Mouse (Mus musculus) MEL (cell line): ENCODE measurements around the gene Acoxl. TPM values are rescaled to one million over a fixed set of nuclear protein-coding genes. Genes with fewer than 3 reads are reported as not detected.

Source experiments
- DNase-seq: peaks from one replicate; pipeline ENCODE4 v3.0.0; 2011; ENCODE audit warnings: low read depth, low spot score
- H3K27ac ChIP-seq: 2 replicates; pipeline ENCODE4 v1.5.1; 2012; ENCODE audit warnings: low read depth, mild to moderate bottlenecking, control low read depth, low read length, moderate library complexity; ENCODE audit not compliant: control insufficient read depth
- H3K27me3 ChIP-seq, 2 experiments: fragments of 150-350 bp in 1 of 2; sonication (generic) in 1 of 2; 2 replicates each; pipeline ENCODE4 v1.6.1; 2012; ENCODE audit warnings: low read length in 2 of 2, mild to moderate bottlenecking in 2 of 2, improper control_type of control experiment in 1 of 2, moderate library complexity in 1 of 2; ENCODE audit not compliant: insufficient read depth in 2 of 2, control insufficient read depth in 1 of 2
- H3K36me3 ChIP-seq, 2 experiments: 2 replicates each; pipeline ENCODE4 v1.6.1; 2012 to 2014; ENCODE audit warnings: low read length in 2 of 2, improper control_type of control experiment in 1 of 2, inconsistent platforms in 1 of 2, mild to moderate bottlenecking in 1 of 2; ENCODE audit not compliant: insufficient read depth in 2 of 2, control insufficient read depth in 1 of 2
- H3K4me1 ChIP-seq, 2 experiments: fragments of 150-350 bp in 1 of 2; sonication (generic) in 1 of 2; 2 replicates each; pipeline ENCODE4 v1.6.1; 2012; ENCODE audit warnings: low read length in 2 of 2, improper control_type of control experiment in 1 of 2, mild to moderate bottlenecking in 1 of 2; ENCODE audit not compliant: insufficient read depth in 2 of 2, control insufficient read depth in 1 of 2
- H3K4me3 ChIP-seq, 2 experiments: fragments of 150-350 bp in 1 of 2; sonication (generic) in 1 of 2; 2 replicates each; pipeline ENCODE4 v1.5.1; 2012; ENCODE audit warnings: low read depth in 2 of 2, low read length in 2 of 2, mild to moderate bottlenecking in 2 of 2, moderate library complexity in 2 of 2, control low read depth in 1 of 2, improper control_type of control experiment in 1 of 2; ENCODE audit not compliant: control insufficient read depth in 1 of 2, insufficient read depth in 1 of 2
- H3K79me2 ChIP-seq: 2 replicates; pipeline ENCODE4 v1.6.1; 2012; ENCODE audit warnings: mild to moderate bottlenecking, low read length, moderate library complexity; ENCODE audit not compliant: control insufficient read depth, poor library complexity, insufficient read depth
- H3K9ac ChIP-seq: 2 replicates; pipeline ENCODE4 v1.6.1; 2012; ENCODE audit warnings: low read depth, mild to moderate bottlenecking, control low read depth, low read length, moderate library complexity; ENCODE audit not compliant: control insufficient read depth, poor library complexity, severe bottlenecking
- H3K9me3 ChIP-seq: fragments of 150-350 bp; sonication (generic); replicated peaks from 2 replicates; pipeline ENCODE4 v1.6.1; 2012; ENCODE audit warnings: mild to moderate bottlenecking, low read length, improper control_type of control experiment, moderate library complexity; ENCODE audit not compliant: insufficient read depth
- CHD1 ChIP-seq: IDR thresholded peaks from 2 replicates; pipeline ENCODE4 v1.6.1; 2012; ENCODE audit warnings: low read depth, mild to moderate bottlenecking, inconsistent platforms, low read length, improper control_type of control experiment
- CTCF ChIP-seq, 3 experiments: IDR thresholded peaks in 2 of 3; conservative IDR thresholded peaks in 1 of 3; 2 replicates each; pipeline ENCODE4 v1.5.1; 2011 to 2012; ENCODE audit warnings: low read length in 3 of 3, low read depth in 2 of 3, mild to moderate bottlenecking in 2 of 3, improper control_type of control experiment in 1 of 3, inconsistent platforms in 1 of 3, mixed read lengths in 1 of 3, moderate library complexity in 1 of 3; ENCODE audit not compliant: control insufficient read depth in 1 of 3, insufficient read depth in 1 of 3, poor library complexity in 1 of 3, severe bottlenecking in 1 of 3
- E2F4 ChIP-seq: IDR thresholded peaks from 2 replicates; pipeline ENCODE4 v1.6.1; 2011; ENCODE audit warnings: low read depth, low read length, improper control_type of control experiment, borderline replicate concordance
- ELF1 ChIP-seq: IDR thresholded peaks from 2 replicates; pipeline ENCODE4 v1.6.1; 2014; ENCODE audit warnings: low read depth, mild to moderate bottlenecking, inconsistent platforms, low read length, improper control_type of control experiment, moderate library complexity
- ETS1 ChIP-seq: IDR thresholded peaks from 2 replicates; pipeline ENCODE4 v1.6.1; 2012; ENCODE audit warnings: low read depth, mild to moderate bottlenecking, inconsistent platforms, low read length, improper control_type of control experiment, moderate library complexity
- GATA1 ChIP-seq: IDR thresholded peaks from 2 replicates; pipeline ENCODE4 v1.6.1; 2011; ENCODE audit warnings: low read depth, low read length, improper control_type of control experiment
- HCFC1 ChIP-seq: IDR thresholded peaks from 2 replicates; pipeline ENCODE4 v1.6.1; 2012; ENCODE audit warnings: low read depth, mild to moderate bottlenecking, inconsistent platforms, low read length, improper control_type of control experiment, moderate library complexity
- MAZ ChIP-seq: IDR thresholded peaks from 2 replicates; pipeline ENCODE4 v1.6.1; 2012; ENCODE audit warnings: low read depth, mild to moderate bottlenecking, inconsistent platforms, low read length, improper control_type of control experiment
- MXI1 ChIP-seq: IDR thresholded peaks from 2 replicates; pipeline ENCODE4 v1.6.1; 2011; ENCODE audit warnings: mild to moderate bottlenecking, low read depth, low read length, improper control_type of control experiment
- MYB ChIP-seq: IDR thresholded peaks from 2 replicates; pipeline ENCODE4 v1.6.1; 2011; ENCODE audit warnings: mild to moderate bottlenecking, low read depth, low read length, improper control_type of control experiment
- MYC ChIP-seq: IDR thresholded peaks from 2 replicates; pipeline ENCODE4 v1.6.1; 2011; ENCODE audit warnings: low read depth, mild to moderate bottlenecking, low read length, improper control_type of control experiment, moderate library complexity
- POLR2A ChIP-seq, 2 experiments: IDR thresholded peaks; 2 replicates each; pipeline ENCODE4 v1.6.1; 2011 to 2012; ENCODE audit warnings: low read length in 2 of 2, mild to moderate bottlenecking in 2 of 2, control low read depth in 1 of 2, improper control_type of control experiment in 1 of 2, low read depth in 1 of 2, moderate library complexity in 1 of 2; ENCODE audit not compliant: control insufficient read depth in 1 of 2, insufficient read depth in 1 of 2, poor library complexity in 1 of 2
- POLR2AphosphoS2 ChIP-seq: IDR thresholded peaks from 2 replicates; pipeline ENCODE4 v1.6.1; 2011; ENCODE audit warnings: low read length, improper control_type of control experiment
- POLR2AphosphoS5 ChIP-seq: IDR thresholded peaks from 2 replicates; pipeline ENCODE4 v1.6.1; 2012; ENCODE audit warnings: low read depth, borderline replicate concordance, mild to moderate bottlenecking, inconsistent platforms, low read length, moderate library complexity, mixed read lengths
- RAD21 ChIP-seq: IDR thresholded peaks from 2 replicates; pipeline ENCODE4 v1.6.1; 2011; ENCODE audit warnings: mild to moderate bottlenecking, low read depth, low read length, improper control_type of control experiment
- RCOR1 ChIP-seq: IDR thresholded peaks from 2 replicates; pipeline ENCODE4 v1.6.1; 2012; ENCODE audit warnings: low read depth, mild to moderate bottlenecking, inconsistent platforms, low read length, improper control_type of control experiment
- SIN3A ChIP-seq: IDR thresholded peaks from 2 replicates; pipeline ENCODE4 v1.6.1; 2012; ENCODE audit warnings: low read length, improper control_type of control experiment, inconsistent platforms
- SMC3 ChIP-seq: IDR thresholded peaks from 2 replicates; pipeline ENCODE4 v1.6.1; 2011; ENCODE audit warnings: low read depth, low read length, improper control_type of control experiment
- TAL1 ChIP-seq: IDR thresholded peaks from 2 replicates; pipeline ENCODE4 v1.6.1; 2012; ENCODE audit warnings: mild to moderate bottlenecking, inconsistent platforms, low read length, moderate library complexity, mixed read lengths
- TBP ChIP-seq: IDR thresholded peaks from 2 replicates; pipeline ENCODE4 v1.8.0; 2011; ENCODE audit warnings: low read depth, low read length, improper control_type of control experiment
- USF2 ChIP-seq, 2 experiments: IDR thresholded peaks; 2 replicates each; pipeline ENCODE4 v1.6.1; 2011 to 2012; ENCODE audit warnings: improper control_type of control experiment in 2 of 2, low read length in 2 of 2, borderline replicate concordance in 1 of 2, inconsistent platforms in 1 of 2, low read depth in 1 of 2, mild to moderate bottlenecking in 1 of 2; ENCODE audit not compliant: insufficient read depth in 1 of 2
- ZC3H11A ChIP-seq: IDR thresholded peaks from 2 replicates; pipeline ENCODE4 v1.6.1; 2012; ENCODE audit warnings: low read depth, mild to moderate bottlenecking, inconsistent platforms, low read length, improper control_type of control experiment
- ZMIZ1 ChIP-seq: IDR thresholded peaks from 2 replicates; pipeline ENCODE4 v1.6.1; 2012; ENCODE audit warnings: low read depth, mild to moderate bottlenecking, inconsistent platforms, low read length, improper control_type of control experiment, moderate library complexity
- ZNF384 ChIP-seq: IDR thresholded peaks from 2 replicates; pipeline ENCODE4 v1.6.1; 2012; ENCODE audit warnings: low read depth, mild to moderate bottlenecking, inconsistent platforms, low read length, improper control_type of control experiment
- polyA plus RNA-seq, 2 experiments: library from polyadenylated mRNA; stranded (reverse) in 1 of 2; unstranded in 1 of 2; fragments of >175 nt in 1 of 2; fragments of >200 nt in 1 of 2; gene quantifications; 2 replicates each; pipeline versions ENCODE4 v1.2.1 to v1.2.4; 2012; ENCODE audit warnings: low replicate concordance in 2 of 2, low read depth in 1 of 2; ENCODE audit not compliant: insufficient read length in 2 of 2, insufficient read depth in 1 of 2, missing spikeins in 1 of 2
- total RNA-seq: library from RNA; depleted of rRNA; stranded (reverse); fragments of 300-350 nt; gene quantifications from 2 replicates; pipeline ENCODE4 v1.2.3, GENCODE M21; 2012

The Acoxl gene
- total and polyA plus RNA-seq, 3 experiments = 0.31 to 0.39 TPM; not detected in 1

DNA sequence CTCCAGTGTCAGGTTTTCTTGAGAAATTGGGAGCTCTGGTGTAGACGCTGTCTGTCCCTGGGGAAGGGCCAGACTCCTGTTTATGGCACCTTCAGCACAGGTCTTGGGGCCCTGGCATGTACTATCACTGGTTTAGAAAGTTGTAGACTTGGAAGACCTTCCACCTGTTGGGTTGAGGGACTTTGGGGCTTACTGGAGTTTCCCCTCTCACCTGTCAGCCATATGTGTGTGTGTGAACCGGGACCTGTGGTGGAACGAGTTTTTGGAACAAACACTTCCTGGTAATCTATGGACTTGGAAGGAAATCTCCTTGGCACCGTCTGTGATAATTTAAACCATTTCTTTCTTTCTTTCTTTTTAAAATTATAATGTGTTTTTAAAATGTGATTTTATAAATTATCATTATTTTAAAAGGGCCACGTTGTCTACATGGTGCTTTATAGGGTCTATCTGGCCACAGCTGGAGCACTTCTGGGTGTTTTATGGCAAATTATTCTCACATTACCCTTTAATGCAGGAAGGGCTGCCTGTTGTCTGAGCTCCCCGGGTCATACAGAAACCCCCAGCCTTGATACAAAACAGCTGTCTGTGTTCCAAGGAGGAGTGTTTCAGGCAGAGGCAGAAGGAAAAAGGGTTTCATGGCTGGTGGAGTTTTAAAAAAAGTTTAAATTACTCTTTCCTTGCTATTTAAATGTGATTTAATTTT is 68.5 kb downstream of the Acoxl start:
- no peaks in the 10 kb centered on the region for H3K9me3 ChIP-seq
- TF ChIP-seq ETS1 (no peak), ZC3H11A (no peak), POLR2AphosphoS2 (no peak), POLR2AphosphoS5 (no peak), HCFC1 (no peak), SMC3 (no peak), MYC (no peak), ELF1 (no peak), SIN3A (no peak), MXI1 (no peak), TBP (no peak), MAZ (no peak), USF2 (IDR thresholded peaks at IDR 0.05; ENCODE audit: borderline replicate concordance in 1 of 2, insufficient read depth in 1 of 2, low read depth in 1 of 2, low read length in 2 of 2) (no peak), GATA1 (no peak)
- no peak for DNase-seq
- H3K9ac ChIP-seq = no peak overlapping the region
- no peaks in the 10 kb centered on the region for H3K79me2 ChIP-seq
- no peak overlapping the region for H3K27ac ChIP-seq
- peaks cover 0 to 12% of the 10 kb centered on the region in 2 experiments; a peak in 2 of 4 replicates for H3K36me3 ChIP-seq
- no peak overlapping the region for H3K4me3 ChIP-seq
- no peaks in the 10 kb centered on the region for H3K27me3 ChIP-seq
- H3K4me1 ChIP-seq = peaks cover 0 to 16% of the 10 kb centered on the region in 2 experiments; a peak in 2 of 4 replicates

DNA sequence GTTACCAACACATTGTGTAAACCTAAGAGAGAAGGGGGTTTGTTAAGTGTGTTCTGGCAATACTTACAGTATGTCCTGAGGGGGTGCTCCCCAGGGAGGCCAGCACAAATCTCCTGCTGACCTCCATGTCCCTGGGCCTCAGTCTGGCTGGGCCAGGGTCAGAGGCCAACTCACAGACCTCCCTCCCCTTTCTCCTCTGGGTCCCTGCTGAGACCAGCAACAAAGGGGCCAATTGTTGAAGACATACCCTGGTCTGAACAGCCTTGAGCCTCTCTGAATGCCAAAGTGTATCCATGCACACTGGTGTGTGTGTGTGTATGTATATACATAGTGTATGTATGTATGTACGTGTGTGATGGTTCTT is 69.0 kb downstream of the Acoxl start:
- Histone ChIP-seq H3K36me3 (peaks cover 0 to 12% of the 10 kb centered on the region in 2 experiments; a peak in 2 of 4 replicates), H3K9me3 (no peaks in the 10 kb centered on the region), H3K79me2 (no peaks in the 10 kb centered on the region), H3K9ac (no peak overlapping the region), H3K27me3 (no peaks in the 10 kb centered on the region), H3K4me3 (no peak overlapping the region), H3K27ac (no peak overlapping the region), H3K4me1 (peaks cover 0 to 16% of the 10 kb centered on the region in 2 experiments; a peak in 2 of 4 replicates)
- no peak for DNase-seq
- TF ChIP-seq POLR2AphosphoS5 = no peak
- TF ChIP-seq ZC3H11A = no peak
- TF ChIP-seq E2F4 = no peak
- TF ChIP-seq RCOR1 = no peak
- no peak for TF ChIP-seq ZNF384
- TF ChIP-seq ZMIZ1 = no peak
- no peak for TF ChIP-seq CTCF (IDR thresholded peaks at IDR 0.05 in 2 of 3, conservative IDR thresholded peaks at IDR 0.05 in 1 of 3; ENCODE audit: control insufficient read depth in 1 of 3, insufficient read depth in 1 of 3, low read depth in 2 of 3, low read length in 3 of 3, poor library complexity in 1 of 3, severe bottlenecking in 1 of 3)
- TF ChIP-seq ELF1 = no peak
- no peak for TF ChIP-seq SMC3
- TF ChIP-seq RAD21 = no peak
- TF ChIP-seq MYB = no peak
- no peak for TF ChIP-seq POLR2A (IDR thresholded peaks at IDR 0.05; ENCODE audit: control insufficient read depth in 1 of 2, insufficient read depth in 1 of 2, low read depth in 1 of 2, low read length in 2 of 2, poor library complexity in 1 of 2)
- TF ChIP-seq TAL1 = no peak
- no peak for TF ChIP-seq CHD1
- no peak for TF ChIP-seq ETS1
